Mouse (Mus musculus) kidney, adult 11 months (tissue): ENCODE measurements at regions not wholly inside any gene's neighbourhood (a gene's known extent, or its start where the extent isn't known, plus 50 kb on each side); places are given as distances from the start of the nearest gene placed in this dataset.

Experiments used
- DNase-seq: peaks from one replicate; pipeline ENCODE4 v3.0.0; 2022

GRCm38 (mm10) chr6:16999451-17000139 is 65.4 kb upstream of the Tes start:
- no peak for DNase-seq

- no peak for DNase-seq
These were observed 69.4 kb upstream of the Tes start for GRCm38 (mm10) chr6:16995495-16995936.

GRCm38 (mm10) chr6:16994711-16995110 is 70.2 kb upstream of the Tes start:
- peak; percentile 3 for DNase-seq

GRCm38 (mm10) chr6:16991996-16992591 is 72.9 kb upstream of the Tes start:
- no peak for DNase-seq

GRCm38 (mm10) chr6:16978206-16978505 is 79.9 kb upstream of the Tfec start:
- no peak for DNase-seq

GRCm38 (mm10) chr6:16977392-16978205 is 79.4 kb upstream of the Tfec start:
- DNase-seq: no peak

GRCm38 (mm10) chr6:16965658-16966057 is 67.4 kb upstream of the Tfec start:
- DNase-seq: no peak

- DNase-seq: no peak
These were observed 66.1 kb upstream of the Tfec start for GRCm38 (mm10) chr6:16964362-16964761.

- DNase-seq: no peak
These were observed 65.7 kb upstream of the Tfec start for GRCm38 (mm10) chr6:16963958-16964357.

- DNase-seq: no peak
These were observed 59.9 kb upstream of the Tfec start for GRCm38 (mm10) chr6:16958102-16958501.

- DNase-seq: no peak
These were observed 58.7 kb upstream of the Tfec start for GRCm38 (mm10) chr6:16956771-16957435.
